Comparison of ENCODE assay signal across 9 mouse cellular contexts in genomic region chr12:86804308-86804700, GRCm38 (mm10).
DNase-seq lines count a peak whose midpoint lies in the region; ATAC-seq and TF ChIP-seq lines count a peak whose summit lies in the region.
"Had no signal": no experiment of that assay in that cellular context is flagged by ENCODE, and none has a peak within 500 bp of the region (broad histone marks: within the 10 kb centered on the region; RNA-seq: fewer than 3 reads in every experiment).

No protein-coding gene starts in this region.

- no peaks in the 10 kb centered on the region for H3K27me3 ChIP-seq in heart, embryonic 13.5 days (replicated peaks)

- H3K4me1 ChIP-seq in bone marrow macrophage, adult 2 months (ENCODE audit: control insufficient read depth, insufficient read depth, low read length) = peaks cover 46% of the 10 kb centered on the region
- peaks cover 98% of the 10 kb centered on the region for H3K4me1 ChIP-seq in heart, embryonic 13.5 days

- no peak for ATAC-seq in heart, embryonic 13.5 days (ENCODE audit: extremely low read depth, insufficient number of reproducible peaks, low FRiP score, low TSS enrichment)
- no peak for ATAC-seq in frontal cortex, adult (ENCODE audit: low TSS enrichment)

- no peaks in the 10 kb centered on the region for H3K36me3 ChIP-seq in heart, embryonic 13.5 days
- H3K36me3 ChIP-seq: G1E had no signal

- no peak for TF ChIP-seq POLR2A in bone marrow macrophage, adult 2 months (IDR thresholded peaks at IDR 0.05; ENCODE audit: borderline replicate concordance, low read depth, low read length)

- H3K4me3 ChIP-seq in gastrocnemius, adult 2 months = no peak overlapping the region
- no peak overlapping the region for H3K4me3 ChIP-seq in bone marrow macrophage, adult 2 months (ENCODE audit: insufficient read depth, low read length)
- H3K4me3 ChIP-seq in heart, embryonic 13.5 days = no peak overlapping the region

- H3K4me2 ChIP-seq in heart, embryonic 13.5 days = no peak overlapping the region

- peak overlapping the region; percentile 76 for H3K27ac ChIP-seq in gastrocnemius, adult 2 months
- peak overlapping the region; percentile 42; the same call in 1 of the 2 replicates for H3K27ac ChIP-seq in bone marrow macrophage, adult 2 months (ENCODE audit: insufficient read depth, low read depth, low read length)
- peak overlapping the region; percentile 99 for H3K27ac ChIP-seq in heart, embryonic 13.5 days (replicated peaks)

- H3K9me3 ChIP-seq in heart, embryonic 13.5 days = no peaks in the 10 kb centered on the region
- H3K9me3 ChIP-seq: G1E had no signal

- WGBS in heart, embryonic 13.5 days = 33% methylated on average over 4 of the region's 4 CpGs

- peak; percentile 65 for DNase-seq in gastrocnemius, adult 2 months
- DNase-seq in gastrocnemius, postnatal 36 days = no peak
- DNase-seq in lung, postnatal 4 days = peak; percentile 52 to 79
- DNase-seq in testis, postnatal 10 days (ENCODE audit: low spot score) = no peak
- no peak for DNase-seq in adrenal gland, adult 18-20 months (ENCODE audit: low spot score in 2 of 2)

- H3K9ac ChIP-seq in heart, embryonic 13.5 days = peak overlapping the region; percentile 17; the same call in 1 of the 2 replicates

- no peak for TF ChIP-seq CTCF in gastrocnemius, adult 2 months (IDR thresholded peaks at IDR 0.05)
- TF ChIP-seq CTCF in bone marrow macrophage, adult 2 months (IDR thresholded peaks at IDR 0.05; ENCODE audit: low read depth, low read length) = no peak

- intact Hi-C loops in gastrocnemius, adult 2 months (cut with DNase I) = no loop called here
- intact Hi-C loops in gastrocnemius, postnatal 36 days (cut with DNase I) = no loop called here

Comparison
In these comparisons a context has a peak if more than half of its experiments do, and no peak if none do; other contexts are left out.
1. DNase-seq: peak in gastrocnemius, adult 2 months (single experiment) and lung, postnatal 4 days (2 of 2); none in gastrocnemius, postnatal 36 days (0 of 2), testis, postnatal 10 days (single experiment) and adrenal gland, adult 18-20 months (0 of 2).
2. H3K27ac ChIP-seq: peak in every context shown above with its lines; median percentile 99 in heart, embryonic 13.5 days; 76 in gastrocnemius, adult 2 months; 42 in bone marrow macrophage, adult 2 months.